Mouse (Mus musculus) ES-Bruce4 (cell line): ENCODE measurements around the gene Mtus2. TPM values are rescaled to one million over a fixed set of nuclear protein-coding genes. Genes with fewer than 3 reads are reported as not detected.
A peak's percentile ranks its signal among the peaks of the same experiment; 100 is the strongest.

Experiments used
- H3K27ac ChIP-seq: 2 replicates; pipeline ENCODE4 v1.5.1; 2012; ENCODE audit warnings: low read length, inconsistent platforms; ENCODE audit not compliant: insufficient read depth
- H3K27me3 ChIP-seq: 2 replicates; pipeline ENCODE4 v1.6.1; 2012; ENCODE audit warnings: mild to moderate bottlenecking, low read length, inconsistent platforms; ENCODE audit not compliant: control insufficient read depth, poor library complexity, insufficient read depth, severe bottlenecking
- H3K36me3 ChIP-seq: 2 replicates; pipeline ENCODE4 v1.6.1; 2012; ENCODE audit warnings: inconsistent platforms, mild to moderate bottlenecking, low read length, moderate library complexity; ENCODE audit not compliant: control insufficient read depth, poor library complexity, insufficient read depth, severe bottlenecking
- H3K4me1 ChIP-seq: one replicate; pipeline ENCODE4 v1.8.1; 2011; ENCODE audit warnings: low read length; ENCODE audit not compliant: control insufficient read depth, insufficient read depth
- H3K4me3 ChIP-seq: 2 replicates; pipeline ENCODE4 v1.5.1; 2011; ENCODE audit warnings: low read depth, mild to moderate bottlenecking, low read length
- H3K9ac ChIP-seq: 2 replicates; pipeline ENCODE4 v1.6.1; 2012; ENCODE audit warnings: low read depth, mild to moderate bottlenecking, inconsistent platforms; ENCODE audit not compliant: poor library complexity, severe bottlenecking
- H3K9me3 ChIP-seq: replicated peaks from 2 replicates; pipeline ENCODE4 v1.6.1; 2012; ENCODE audit warnings: mild to moderate bottlenecking, low read length, inconsistent platforms; ENCODE audit not compliant: control insufficient read depth, poor library complexity, insufficient read depth, severe bottlenecking
- CTCF ChIP-seq: IDR thresholded peaks from one replicate; pipeline ENCODE4 v1.8.1; 2011; ENCODE audit warnings: low read depth, low read length
- EP300 ChIP-seq: IDR thresholded peaks from 2 replicates; pipeline ENCODE4 v1.6.1; 2011; ENCODE audit warnings: low read depth, low read length; ENCODE audit not compliant: insufficient read depth
- POLR2A ChIP-seq: IDR thresholded peaks from one replicate; pipeline ENCODE4 v1.8.1; 2011; ENCODE audit warnings: low read length; ENCODE audit not compliant: insufficient read depth
- polyA plus RNA-seq: library from polyadenylated mRNA; stranded (reverse); fragments of >200 nt; gene quantifications from 2 replicates; pipeline ENCODE4 v1.2.4, GENCODE M21; 2011; ENCODE audit warnings: low read depth; ENCODE audit not compliant: missing spikeins, insufficient read depth, insufficient read length

Gene Mtus2
- polyA plus RNA-seq, 1 experiment: 2.4 TPM

DNA sequence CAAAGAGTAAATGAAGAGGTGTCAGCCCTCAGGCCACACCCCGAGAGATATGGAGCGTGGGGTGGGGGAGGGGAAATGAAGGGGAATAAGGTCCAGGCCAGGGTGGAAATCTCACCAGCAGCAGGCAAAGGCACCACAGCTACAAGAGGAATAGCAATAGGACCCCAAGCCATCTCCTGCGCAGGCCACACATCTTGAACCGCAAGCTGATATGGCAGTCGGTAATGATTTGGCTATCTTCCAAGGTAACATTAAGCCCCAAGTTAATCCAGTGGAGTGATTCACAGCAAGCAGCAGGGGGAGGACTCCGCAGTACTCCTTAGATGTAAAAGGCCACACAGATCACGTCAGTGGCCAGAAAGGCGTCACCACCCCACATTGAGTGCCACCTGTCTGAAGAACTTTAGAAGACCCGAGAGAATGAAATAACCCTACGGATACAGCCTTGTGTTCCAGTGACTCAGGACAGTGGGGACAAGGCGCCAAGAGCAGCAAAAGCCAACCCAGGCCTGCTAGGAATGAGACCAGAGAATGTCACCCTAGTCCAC is 374.2 kb downstream of the Mtus2 start:
- Histone ChIP-seq H3K9me3 (no peaks in the 10 kb centered on the region), H3K27me3 (no peaks in the 10 kb centered on the region), H3K4me3 (no peak overlapping the region), H3K4me1 (no peaks in the 10 kb centered on the region), H3K27ac (no peak overlapping the region), H3K9ac (no peak overlapping the region), H3K36me3 (peaks cover 9% of the 10 kb centered on the region)
- no peak for TF ChIP-seq POLR2A

- Histone ChIP-seq H3K9me3 (no peaks in the 10 kb centered on the region), H3K27ac (no peak overlapping the region), H3K4me1 (no peaks in the 10 kb centered on the region), H3K4me3 (no peak overlapping the region), H3K36me3 (peaks cover 10% of the 10 kb centered on the region), H3K27me3 (no peaks in the 10 kb centered on the region), H3K9ac (no peak overlapping the region)
- TF ChIP-seq CTCF (no peak), EP300 (no peak), POLR2A (no peak)
Measured at GRCm38 (mm10) chr5:148331926-148332621, 375.0 kb downstream of the Mtus2 start.

- peaks cover 10% of the 10 kb centered on the region for H3K36me3 ChIP-seq
- H3K9ac ChIP-seq: no peak overlapping the region
- H3K27ac ChIP-seq: no peak overlapping the region
Measured at GRCm38 (mm10) chr5:148332622-148332974, 375.5 kb downstream of the Mtus2 start.

DNA sequence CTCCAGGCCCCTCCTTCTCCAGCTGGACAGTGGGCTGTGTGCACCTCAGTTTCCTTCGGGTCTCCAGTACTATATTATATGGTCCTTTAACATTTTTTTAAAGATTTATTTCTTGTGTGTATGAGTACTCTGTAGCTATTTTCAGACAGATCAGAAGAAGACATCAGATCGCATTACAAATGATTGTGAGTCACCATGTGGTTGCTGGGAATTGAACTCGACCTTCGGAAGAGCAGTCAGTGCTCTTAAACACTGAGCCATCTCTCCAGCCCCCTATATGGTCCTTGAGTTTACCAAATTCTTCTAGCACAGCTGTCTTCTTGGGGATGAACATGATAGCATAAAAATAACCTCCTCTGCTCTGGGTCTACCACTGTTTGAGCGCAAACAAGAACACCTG is 382.0 kb downstream of the Mtus2 start:
- Histone ChIP-seq H3K9me3 (no peaks in the 10 kb centered on the region), H3K4me3 (no peak overlapping the region), H3K4me1 (no peaks in the 10 kb centered on the region), H3K27ac (no peak overlapping the region), H3K27me3 (no peaks in the 10 kb centered on the region), H3K36me3 (peaks cover 15% of the 10 kb centered on the region), H3K9ac (no peak overlapping the region)
- no peak for TF ChIP-seq EP300
- TF ChIP-seq CTCF: no peak
- TF ChIP-seq POLR2A: no peak

More at GRCm38 (mm10) chr5:148332622-148332974, 375.5 kb downstream of the Mtus2 start:
- no peaks in the 10 kb centered on the region for H3K27me3 ChIP-seq
- no peaks in the 10 kb centered on the region for H3K9me3 ChIP-seq
- no peak overlapping the region for H3K4me3 ChIP-seq
- no peak for TF ChIP-seq EP300
- peak; percentile 82 for TF ChIP-seq CTCF
- no peak for TF ChIP-seq POLR2A
- no peaks in the 10 kb centered on the region for H3K4me1 ChIP-seq

DNA sequence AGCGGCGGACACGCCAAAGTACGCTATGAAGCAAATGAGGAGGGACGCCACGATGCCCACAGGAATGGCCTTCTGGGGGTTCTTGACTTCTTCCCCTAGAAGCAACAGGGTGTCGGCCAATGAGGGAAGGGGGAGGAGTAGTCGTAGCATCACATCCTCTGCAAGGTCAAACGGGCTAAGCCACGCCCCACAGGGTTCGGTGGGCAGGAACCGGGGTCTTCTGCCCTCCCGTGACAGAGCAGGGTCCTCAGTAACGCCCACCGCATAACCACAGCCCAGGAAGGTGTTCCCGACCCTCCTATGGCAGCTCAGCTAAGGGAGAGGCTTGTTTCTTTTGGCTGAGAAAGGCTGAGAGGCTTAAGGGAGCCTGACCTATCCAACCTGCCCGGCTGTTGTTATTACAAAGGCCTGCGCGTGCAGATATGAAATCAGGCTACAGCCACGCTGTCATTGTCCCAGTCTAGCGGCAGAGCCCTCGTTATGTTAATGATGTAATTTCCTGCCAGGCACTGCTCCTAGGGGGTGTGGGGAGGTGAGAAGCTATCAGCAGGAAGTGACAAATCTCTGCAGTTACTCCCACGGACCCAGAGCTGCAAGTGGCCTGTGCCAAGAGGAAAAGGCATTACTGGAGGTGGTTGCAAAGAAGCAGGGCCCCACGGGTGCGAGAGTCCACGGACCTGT is 385.1 kb downstream of the Mtus2 start:
- Histone ChIP-seq H3K9me3 (no peaks in the 10 kb centered on the region), H3K4me3 (no peak overlapping the region), H3K27me3 (no peaks in the 10 kb centered on the region), H3K4me1 (no peaks in the 10 kb centered on the region), H3K36me3 (peaks cover 20% of the 10 kb centered on the region), H3K27ac (no peak overlapping the region), H3K9ac (no peak overlapping the region)
- TF ChIP-seq POLR2A (no peak), EP300 (no peak), CTCF (no peak)

- TF ChIP-seq EP300 (no peak), POLR2A (no peak), CTCF (no peak)
- Histone ChIP-seq H3K4me1 (no peaks in the 10 kb centered on the region), H3K27me3 (no peaks in the 10 kb centered on the region), H3K36me3 (peaks cover 20% of the 10 kb centered on the region), H3K9me3 (no peaks in the 10 kb centered on the region), H3K9ac (no peak overlapping the region), H3K4me3 (no peak overlapping the region), H3K27ac (no peak overlapping the region)
Measured at GRCm38 (mm10) chr5:148344374-148344773, 387.3 kb downstream of the Mtus2 start.
